Mouse (Mus musculus) C2C12 (cell line): Measurements from ENCODE around the gene Actg2. TPM values are rescaled to one million over a fixed set of nuclear protein-coding genes. Genes with fewer than 3 reads are reported as not detected.

ENCODE experiments used
- H3K27me3 ChIP-seq: one replicate; pipeline ENCODE4 v1.6.1; 2011; ENCODE audit not compliant: control insufficient read depth, insufficient read depth, insufficient read length
- H3K36me3 ChIP-seq: one replicate; pipeline ENCODE4 v1.6.1; 2011; ENCODE audit not compliant: control insufficient read depth, insufficient read depth
- H3K4me3 ChIP-seq: one replicate; pipeline ENCODE4 v1.5.1; 2011; ENCODE audit warnings: mild to moderate bottlenecking, control low read depth; ENCODE audit not compliant: poor library complexity, insufficient read depth, severe bottlenecking
- H3K79me2 ChIP-seq: one replicate; pipeline ENCODE4 v1.6.1; 2011; ENCODE audit not compliant: control insufficient read depth, insufficient read depth
- H3K79me3 ChIP-seq: one replicate; pipeline ENCODE4 v1.6.1; 2011; ENCODE audit warnings: low read depth, control low read depth
- H3ac ChIP-seq: one replicate; pipeline ENCODE3; 2011; ENCODE audit warnings: low read depth; ENCODE audit not compliant: control insufficient read depth, insufficient read length
- CEBPB ChIP-seq: IDR thresholded peaks from one replicate; pipeline ENCODE4 v1.6.1; 2011; ENCODE audit warnings: low read depth, mild to moderate bottlenecking, control low read depth, moderate library complexity
- CTCF ChIP-seq: IDR thresholded peaks from one replicate; pipeline ENCODE4 v1.5.1; 2011; ENCODE audit not compliant: control insufficient read depth, insufficient read depth, insufficient read length
- FOSL1 ChIP-seq: IDR thresholded peaks from one replicate; pipeline ENCODE4 v1.8.0; 2011; ENCODE audit warnings: mild to moderate bottlenecking, low read length; ENCODE audit not compliant: poor library complexity, insufficient read depth, severe bottlenecking
- MAX ChIP-seq: IDR thresholded peaks from one replicate; pipeline ENCODE4 v1.6.1; 2011; ENCODE audit warnings: mild to moderate bottlenecking, control low read depth
- MYOD1 ChIP-seq: IDR thresholded peaks from one replicate; pipeline ENCODE4 v1.6.1; 2011; ENCODE audit warnings: low read depth; ENCODE audit not compliant: control insufficient read depth, insufficient read length
- MYOG ChIP-seq: IDR thresholded peaks from one replicate; pipeline ENCODE4 v1.6.1; 2011; ENCODE audit not compliant: control insufficient read depth, insufficient read length; ENCODE audit errors: extremely low read depth
- USF1 ChIP-seq: IDR thresholded peaks from one replicate; pipeline ENCODE4 v1.6.1; 2011; ENCODE audit warnings: low read depth, mild to moderate bottlenecking, control low read depth, moderate library complexity
- polyA plus RNA-seq: library from polyadenylated mRNA; unstranded; fragments of >200 nt; fragmentation: generic; extraction: Trizol; gene quantifications from one replicate; pipeline ENCODE4 v1.2.1, GENCODE M21; 2012; ENCODE audit warnings: missing spikeins

Actg2 gene
- polyA plus RNA-seq, 1 experiment: 341 TPM

DNA sequence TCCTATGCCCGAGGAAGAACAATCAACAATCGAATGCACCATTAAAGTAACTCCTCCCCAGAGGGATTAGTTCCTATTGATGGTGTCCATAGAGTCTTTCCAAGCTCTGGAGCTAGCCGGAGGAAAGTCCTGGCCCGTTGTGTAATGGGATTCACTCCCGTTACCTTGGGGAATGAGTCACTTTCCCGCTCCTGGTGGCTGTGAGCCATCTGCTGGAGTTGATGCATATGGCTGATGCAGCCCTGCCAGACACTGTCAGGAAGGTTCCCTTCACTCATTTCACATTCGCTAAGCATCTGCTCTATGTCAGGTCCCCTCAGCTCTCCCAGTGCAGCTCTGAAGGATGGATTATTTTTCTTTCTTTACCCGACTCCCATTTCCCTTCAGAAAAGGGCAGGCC lies 26.6 kb downstream of the Actg2 start:
- H3K79me2 ChIP-seq: peaks cover 19% of the 10 kb centered on the region
- H3K4me3 ChIP-seq: no peak overlapping the region
- no peaks in the 10 kb centered on the region for H3K27me3 ChIP-seq
- H3K36me3 ChIP-seq: no peaks in the 10 kb centered on the region
- H3ac ChIP-seq: no peak overlapping the region
- H3K79me3 ChIP-seq: peaks cover 4% of the 10 kb centered on the region
- TF ChIP-seq CEBPB (peak; percentile 16), USF1 (no peak), CTCF (peak; percentile 13)

DNA sequence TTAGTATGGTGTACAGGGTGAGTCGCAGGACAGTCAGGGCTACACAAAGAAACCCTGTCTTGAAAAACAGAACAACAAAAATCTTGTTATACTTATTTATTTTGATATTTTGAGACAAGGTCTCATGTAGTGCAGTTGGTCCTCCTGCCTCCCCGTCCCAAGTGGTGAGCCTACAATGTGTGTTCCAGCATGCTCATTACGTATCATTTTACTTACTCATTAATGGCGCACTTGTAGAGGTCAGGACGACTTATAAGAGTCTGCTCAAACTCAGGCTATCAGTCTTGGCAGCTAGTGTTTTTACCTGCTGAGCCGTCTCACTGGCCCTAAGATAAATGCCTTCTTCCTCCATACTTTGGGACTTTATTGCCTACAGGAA lies 28.9 kb downstream of the Actg2 start:
- peaks cover 40% of the 10 kb centered on the region for H3K79me2 ChIP-seq
- TF ChIP-seq CEBPB: no peak
- no peak for TF ChIP-seq MYOD1
- TF ChIP-seq USF1: no peak
- no peak for TF ChIP-seq MYOG
- no peak for TF ChIP-seq CTCF
- no peak for TF ChIP-seq FOSL1
- no peak for TF ChIP-seq MAX
- H3ac ChIP-seq: peak overlapping the region; percentile 33
- peak overlapping the region; percentile 16 for H3K4me3 ChIP-seq
- H3K36me3 ChIP-seq: no peaks in the 10 kb centered on the region
- H3K79me3 ChIP-seq: peaks cover 6% of the 10 kb centered on the region
- H3K27me3 ChIP-seq: no peaks in the 10 kb centered on the region

DNA sequence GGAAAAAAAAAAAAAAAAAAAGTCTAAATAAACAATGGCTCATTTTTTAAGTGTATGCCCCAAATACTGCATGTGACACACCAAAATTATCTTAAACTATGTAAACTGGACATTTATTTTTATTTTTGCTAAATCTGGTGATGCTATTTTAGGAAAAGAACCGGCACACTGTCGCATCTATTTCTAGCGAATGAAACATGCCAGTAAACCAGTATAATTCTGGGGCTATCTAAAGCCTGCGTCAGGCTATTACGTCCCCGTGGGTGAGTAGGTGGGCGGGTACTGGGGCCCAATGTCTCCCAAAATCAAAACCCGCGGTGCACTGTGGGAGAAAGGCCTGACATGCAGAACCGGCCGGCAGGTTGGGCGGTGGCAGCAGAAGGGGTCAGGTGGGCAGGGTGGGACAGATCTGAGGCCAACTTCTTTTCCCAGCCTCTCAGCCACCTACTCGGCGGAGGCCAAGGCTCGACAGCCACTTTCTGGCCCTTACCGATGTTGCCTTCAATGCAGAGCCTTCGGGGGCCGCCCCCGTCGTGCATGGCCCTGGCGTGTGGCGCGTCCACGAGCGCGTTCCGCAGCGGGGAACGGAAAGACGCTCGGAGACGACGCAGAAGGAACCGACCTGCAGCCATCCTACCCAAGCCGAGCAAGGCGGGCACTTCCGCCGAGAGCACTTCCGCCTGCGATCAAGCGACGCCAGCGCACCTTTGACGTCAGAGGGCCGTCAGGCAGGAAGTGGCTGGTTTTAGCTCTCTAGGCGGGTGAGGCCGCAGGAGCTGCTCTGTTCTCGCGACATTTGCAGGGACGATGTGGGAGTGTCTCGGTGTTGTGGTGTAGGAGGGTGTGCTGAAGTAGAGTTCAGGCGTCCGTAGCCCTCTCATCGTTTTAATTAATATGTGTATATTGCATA lies 29.6 kb downstream of the Actg2 start, which contains the start of gene Dguok:
Gene Dguok, minus strand, starts transcription at position 712 of the 910 bp plus-strand sequence.
- Histone ChIP-seq H3K79me3 (peaks cover 6% of the 10 kb centered on the region), H3K36me3 (no peaks in the 10 kb centered on the region), H3K4me3 (peak within 1 kb of the TSS; percentile 60), H3ac (peak within 1 kb of the TSS; percentile 93), H3K27me3 (no peaks in the 10 kb centered on the region), H3K79me2 (peaks cover 46% of the 10 kb centered on the region)
- no peak for TF ChIP-seq CEBPB
- peak; percentile 59 for TF ChIP-seq MAX

DNA sequence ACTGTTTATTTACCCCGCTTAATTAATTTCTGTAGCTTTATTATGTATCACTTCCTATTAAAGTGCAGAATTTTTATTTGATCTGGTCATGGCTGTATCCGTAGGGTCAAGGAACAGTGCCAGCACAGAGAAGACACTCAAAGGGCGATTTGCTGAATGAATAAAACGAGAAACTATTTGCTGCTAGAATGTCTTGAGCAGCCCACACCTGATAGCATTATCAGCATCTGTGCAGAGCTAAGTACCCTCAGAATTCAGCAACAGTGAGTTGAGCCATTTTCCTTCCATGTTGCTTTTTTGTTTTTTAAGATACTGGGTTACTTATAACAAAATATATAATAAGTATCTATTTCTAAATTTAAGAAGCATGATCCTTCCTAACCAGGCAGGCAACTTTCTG lies 30.5 kb downstream of the Actg2 start:
- Histone ChIP-seq H3K79me2 (peaks cover 50% of the 10 kb centered on the region), H3ac (no peak overlapping the region)
- TF ChIP-seq MAX (no peak), CEBPB (no peak), USF1 (no peak), FOSL1 (no peak), MYOG (no peak), MYOD1 (no peak), CTCF (no peak)

DNA sequence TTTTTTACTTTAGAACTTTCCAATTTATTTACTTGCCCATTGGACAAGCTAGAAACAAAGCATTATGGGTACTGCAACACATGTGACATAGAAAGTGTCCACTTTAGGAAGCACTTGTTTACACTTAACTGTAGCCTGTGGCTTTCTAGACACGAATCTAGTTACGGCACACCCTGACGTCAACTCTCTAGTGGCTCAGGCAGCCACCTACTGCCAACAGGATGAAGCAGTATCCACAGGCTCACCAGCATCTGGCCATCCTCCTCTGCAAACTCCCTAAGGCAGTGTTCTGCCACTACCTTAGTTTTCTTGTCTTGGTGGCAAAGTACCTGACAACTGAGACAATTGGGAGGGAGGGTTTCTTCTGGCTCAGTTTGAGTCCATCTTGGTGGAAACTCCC lies 32.7 kb downstream of the Actg2 start:
- Histone ChIP-seq H3K36me3 (peaks cover 3% of the 10 kb centered on the region), H3K79me3 (peaks cover 6% of the 10 kb centered on the region), H3K79me2 (peaks cover 50% of the 10 kb centered on the region), H3K27me3 (no peaks in the 10 kb centered on the region), H3K4me3 (no peak overlapping the region), H3ac (no peak overlapping the region)
- TF ChIP-seq USF1: no peak
- TF ChIP-seq MYOD1: no peak
- TF ChIP-seq FOSL1: no peak

More for the DNA sequence above, 30.5 kb downstream of the Actg2 start:
- Histone ChIP-seq H3K4me3 (peak overlapping the region; percentile 60), H3K27me3 (no peaks in the 10 kb centered on the region), H3K79me3 (peaks cover 6% of the 10 kb centered on the region), H3K36me3 (no peaks in the 10 kb centered on the region)

DNA sequence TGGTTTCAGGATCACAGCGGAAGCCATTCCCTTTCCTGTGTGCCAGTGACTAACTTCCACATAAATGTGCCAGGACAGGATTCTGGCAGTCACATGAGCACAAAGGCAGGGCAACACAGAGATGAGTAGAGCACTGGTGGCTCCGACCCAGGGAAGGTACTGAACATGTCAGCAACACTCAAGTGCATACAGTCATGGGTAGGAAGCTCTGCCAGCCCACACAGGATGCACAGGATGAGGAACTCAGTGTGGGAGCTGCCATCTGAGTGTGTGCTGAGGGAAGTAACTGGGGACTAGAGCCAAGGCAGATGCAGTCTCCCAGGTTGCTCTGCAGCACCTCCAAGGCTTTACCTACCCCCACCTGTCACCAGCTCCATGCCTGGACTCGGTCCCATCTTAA lies 33.4 kb downstream of the Actg2 start:
- TF ChIP-seq CEBPB (no peak), MAX (no peak)
- Histone ChIP-seq H3K4me3 (no peak overlapping the region), H3K36me3 (peaks cover 3% of the 10 kb centered on the region), H3ac (no peak overlapping the region), H3K79me2 (peaks cover 50% of the 10 kb centered on the region), H3K27me3 (no peaks in the 10 kb centered on the region), H3K79me3 (peaks cover 6% of the 10 kb centered on the region)
